Mouse (Mus musculus) cerebellum, adult 11-12 months (tissue): Measurements from ENCODE around the gene Cd300c2.
"Not testable (repeated sequence)": the region's sequence is repeated elsewhere in the genome, so short reads cannot be mapped to it uniquely, and the experiment has no call there.

ENCODE experiments used
- DNase-seq: peaks from one replicate; pipeline ENCODE4 v3.0.0; 2022

Cd300c2 gene

GRCm38 (mm10) chr11:115001474-115002040 lies at the start of gene Cd300c2:
Gene Cd300c2 (minus strand): TSS chr11:115001880.
- peak; percentile 51 for DNase-seq

GRCm38 (mm10) chr11:115049282-115049895 lies 47.7 kb upstream of the Cd300c2 start:
- DNase-seq: peak; percentile 98

DNA sequence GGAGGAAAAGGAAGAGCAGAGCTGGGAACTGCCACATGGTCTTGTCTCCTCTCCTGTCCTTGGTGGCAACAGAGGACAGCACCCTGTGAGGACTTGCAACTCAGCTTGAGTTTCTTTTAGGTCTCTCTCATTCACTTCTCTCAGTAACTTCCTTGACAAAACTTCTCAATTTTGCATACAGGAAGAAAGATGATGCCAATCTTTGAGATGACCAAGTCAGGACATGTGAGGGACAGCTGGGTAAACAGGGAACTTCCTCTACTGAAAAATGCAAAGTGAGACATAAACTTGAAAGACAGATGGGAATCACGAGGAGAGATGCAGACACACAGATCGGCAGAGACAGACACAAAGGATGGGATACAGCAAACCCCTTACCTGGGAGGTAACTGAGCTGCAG lies 46.6 kb upstream of the Cd300c2 start, which contains the start of gene Cd300ld3:
Cd300ld3 (minus strand) TSS at position 151 of the 400 bp plus-strand sequence.
- peak; percentile 24 for DNase-seq

DNA sequence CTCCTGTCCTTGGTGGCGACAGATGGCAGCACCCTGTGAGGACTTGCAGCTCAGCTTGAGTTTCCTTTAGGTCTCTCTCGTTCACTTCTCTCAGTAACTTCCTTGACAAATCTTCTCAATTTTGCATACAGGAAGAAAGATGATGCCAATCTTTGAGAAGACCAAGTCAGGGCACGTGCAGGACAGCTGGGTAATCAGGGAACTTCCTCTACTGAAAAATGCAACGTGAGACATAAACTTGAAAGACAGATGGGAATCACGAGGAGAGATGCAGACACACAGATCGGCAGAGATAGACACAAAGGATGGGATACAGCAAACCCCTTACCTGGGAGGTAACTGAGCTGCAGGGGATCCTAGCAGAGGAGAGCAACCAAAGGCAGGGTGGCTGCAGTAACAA lies 36.0 kb upstream of the Cd300c2 start, which contains the start of gene Cd300ld5:
Cd300ld5 (minus strand) TSS at position 101 of the 400 bp plus-strand sequence.
- not testable (repeated sequence) for DNase-seq

- not testable (repeated sequence) for DNase-seq
Observed at GRCm38 (mm10) chr11:115026912-115027311, 25.2 kb upstream of the Cd300c2 start, which contains the start of gene Cd300ld4. Gene Cd300ld4 (minus strand): TSS chr11:115027012.

- not testable (repeated sequence) for DNase-seq
Observed at GRCm38 (mm10) chr11:115016093-115016492, 14.4 kb upstream of the Cd300c2 start, which contains the start of gene Cd300ld2. Gene Cd300ld2 (minus strand): TSS chr11:115016193.

DNA sequence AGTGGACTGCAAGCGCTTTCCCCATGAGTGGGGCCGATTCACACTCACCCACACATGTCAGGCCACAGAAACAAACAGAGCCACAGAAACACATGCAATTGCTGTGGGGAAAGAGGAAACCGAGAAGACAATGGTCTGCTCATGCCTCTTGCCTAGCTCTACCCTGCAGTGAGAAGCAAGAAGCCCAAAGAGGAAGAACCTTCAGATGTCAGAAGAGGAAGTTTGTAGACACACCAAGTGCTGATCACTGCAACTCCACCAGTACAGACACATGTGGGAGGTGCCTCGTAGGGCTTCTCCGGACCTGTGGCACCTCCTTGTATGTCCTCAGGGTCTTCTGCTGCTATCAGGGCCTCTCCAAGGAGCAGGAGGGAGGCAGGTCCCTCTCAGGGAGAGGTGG lies 2.4 kb upstream of the Cd300c2 start:
- no peak for DNase-seq

DNA sequence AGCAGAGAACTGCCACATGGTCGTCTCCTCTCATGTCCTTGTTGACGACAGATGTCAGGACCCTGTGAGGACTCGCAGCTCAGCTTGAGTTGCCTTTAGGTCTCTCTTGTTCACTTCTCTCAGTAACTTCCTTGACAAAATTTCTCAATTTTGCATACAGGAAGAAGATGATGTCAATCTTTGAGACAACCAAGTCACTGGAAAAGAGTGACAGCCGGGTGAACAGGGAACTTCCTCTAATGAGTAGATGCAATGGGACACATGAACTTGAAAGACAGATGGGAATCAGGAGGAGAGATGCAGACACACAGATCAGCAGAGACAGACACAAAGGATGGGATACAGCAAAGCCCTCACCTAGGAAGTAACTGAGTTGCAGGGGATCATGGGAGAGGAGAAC lies 11.9 kb downstream of the Cd300c2 start, which contains the start of gene Cd300ld:
Cd300ld (minus strand) TSS at position 130 of the 400 bp plus-strand sequence.
- DNase-seq: no peak

DNA sequence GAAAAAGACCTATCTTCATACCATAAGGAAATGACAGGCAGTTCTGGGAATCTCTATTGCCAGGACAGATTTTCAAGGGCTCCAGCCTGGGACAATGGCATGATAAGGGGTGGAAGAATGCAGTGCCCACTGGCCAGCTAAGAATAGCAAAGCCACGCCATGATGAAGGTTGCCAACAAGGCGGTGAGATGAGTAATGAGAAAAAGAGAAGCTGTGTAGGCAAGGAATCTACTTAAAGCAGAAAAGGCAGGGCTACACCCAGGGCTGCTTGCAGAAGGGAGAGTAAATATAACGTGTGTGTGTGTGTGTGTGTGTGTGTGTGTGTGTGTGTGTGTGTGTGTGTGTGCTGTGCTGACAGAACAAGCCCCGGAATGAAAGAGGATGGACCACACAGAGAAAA lies 19.8 kb downstream of the Cd300c2 start:
- no peak for DNase-seq

DNA sequence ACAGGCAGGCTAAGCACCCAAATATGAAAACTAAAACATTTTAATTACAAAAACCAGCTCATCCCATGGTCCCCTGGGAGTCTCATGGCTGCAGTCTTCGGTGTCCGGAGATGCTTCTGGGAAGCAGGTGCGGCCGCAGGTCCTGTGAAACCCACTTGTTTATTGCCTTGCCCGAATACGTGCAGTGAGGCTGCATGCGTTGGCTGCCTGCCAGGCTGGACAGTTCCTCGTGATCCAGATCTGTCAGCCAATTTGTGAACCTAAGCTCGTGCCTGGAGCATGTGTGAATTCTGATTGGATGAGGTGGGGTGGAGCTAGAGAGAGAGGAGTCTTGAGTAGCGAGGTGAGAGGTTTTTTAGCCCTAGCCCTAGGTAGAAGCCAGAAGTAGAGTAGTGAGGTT lies 29.0 kb downstream of the Cd300c2 start:
- DNase-seq: no peak

- no peak for DNase-seq
Observed at GRCm38 (mm10) chr11:114968752-114969207, 32.9 kb downstream of the Cd300c2 start, which contains the start of gene Cd300c. Gene Cd300c (minus strand): TSS chr11:114969157.

GRCm38 (mm10) chr11:114965182-114965828 lies 36.4 kb downstream of the Cd300c2 start:
- DNase-seq: no peak

DNA sequence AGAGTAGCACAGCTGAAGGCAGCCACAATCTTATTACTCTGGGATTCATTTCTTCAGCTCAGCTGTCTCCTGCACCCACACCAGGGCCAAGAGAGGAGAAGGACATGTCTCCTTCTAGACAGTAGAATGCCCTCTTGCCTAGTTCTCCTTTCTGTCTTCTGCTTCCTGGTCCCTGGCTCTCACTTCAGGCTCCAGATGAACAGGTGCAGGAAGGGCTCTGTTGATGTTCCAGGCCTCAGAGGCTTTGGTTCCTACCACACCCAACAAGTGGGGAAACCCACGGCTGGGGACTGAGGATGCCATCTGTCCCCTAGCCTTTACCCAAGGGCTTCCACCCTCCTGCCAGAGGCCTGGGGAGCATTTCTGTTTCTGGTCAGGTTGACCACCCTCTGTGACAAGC lies 41.3 kb downstream of the Cd300c2 start:
- peak; percentile 15 for DNase-seq
